In genomic region chr4:33204682-33205081, GRCm38 (mm10) we compare ENCODE assay signal across 8 mouse cellular contexts. TPM values are rescaled to one million over a fixed set of nuclear protein-coding genes. Genes with fewer than 3 reads are reported as not detected.
DNase-seq lines count a peak whose midpoint lies in the region; ATAC-seq lines count a peak whose summit lies in the region.

No protein-coding gene starts in this region.

- no peak overlapping the region for H3K4me2 ChIP-seq in midbrain, embryonic 13.5 days (replicated peaks)

- ATAC-seq in midbrain, embryonic 13.5 days, result no peak
- peak; percentile 83 for ATAC-seq in megakaryocyte-erythroid progenitor cell, adult 5-6 weeks (replicated peaks; ENCODE audit: low FRiP score, low TSS enrichment, poor library complexity, severe bottlenecking)

- H3K36me3 ChIP-seq in midbrain, embryonic 10.5 days, result no peaks in the 10 kb centered on the region
- no peaks in the 10 kb centered on the region for H3K36me3 ChIP-seq in midbrain, embryonic 13.5 days

- H3K4me1 ChIP-seq in midbrain, embryonic 10.5 days, result peaks cover 17% of the 10 kb centered on the region
- H3K4me1 ChIP-seq in midbrain, embryonic 13.5 days (replicated peaks), result peaks cover 7% of the 10 kb centered on the region

- whole genome bisulfite sequencing in midbrain, embryonic 10.5 days, result 3% methylated on average over 4 of the region's 4 CpGs
- under 1% methylated on average over 4 of the region's 4 CpGs for WGBS in midbrain, embryonic 13.5 days

- H3K27me3 ChIP-seq in midbrain, embryonic 10.5 days (ENCODE audit: low read depth, poor library complexity, severe bottlenecking), result peaks cover 14% of the 10 kb centered on the region
- no peaks in the 10 kb centered on the region for H3K27me3 ChIP-seq in midbrain, embryonic 13.5 days

- H3K9me3 ChIP-seq in midbrain, embryonic 10.5 days (replicated peaks), result no peaks in the 10 kb centered on the region; the same call in none of the 2 replicates
- H3K9me3 ChIP-seq in midbrain, embryonic 13.5 days, result no peaks in the 10 kb centered on the region

- peak; percentile 63 for DNase-seq in midbrain, embryonic 10.5 days (ENCODE audit: low spot score)
- peak; percentile 34 for DNase-seq in T-cell, adult 2 months (ENCODE audit: low spot score)
- peak; percentile 81 to 85 for DNase-seq in cerebellum, postnatal 10 days
- peak; percentile 33 to 42 for DNase-seq in frontal cortex, postnatal 25 days (ENCODE audit: low spot score in 2 of 2)
- DNase-seq in layer of hippocampus, postnatal 10 days (ENCODE audit: low spot score in 2 of 2), result peak; percentile 44 to 71
- peak; percentile 69 for DNase-seq in thymus, postnatal 0 days (ENCODE audit: low spot score)

- H3K9ac ChIP-seq in midbrain, embryonic 13.5 days (replicated peaks), result no peak overlapping the region

- H3K4me3 ChIP-seq in midbrain, embryonic 10.5 days, result no peak overlapping the region
- H3K4me3 ChIP-seq in midbrain, embryonic 13.5 days (replicated peaks), result no peak overlapping the region

- no peak overlapping the region for H3K27ac ChIP-seq in midbrain, embryonic 10.5 days (replicated peaks)
- no peak overlapping the region for H3K27ac ChIP-seq in midbrain, embryonic 13.5 days

RNA-seq across cellular contexts. Expression of gene Srsf12, which starts 4.1 kb away (rescaled TPM):
- 4.7 and 6.5 TPM in 2 replicates for polyA plus RNA-seq in midbrain, embryonic 10.5 days (2016; fragmentation: Nextera tagmentation; extraction: Ambion mirVana)
- polyA plus RNA-seq in midbrain, embryonic 13.5 days (2015; fragmentation: Nextera tagmentation; extraction: Ambion mirVana), result 32.5 and 33.9 TPM in 2 replicates
- 10 to 100 TPM; 38.3 to 39.8 TPM for total RNA-seq in layer of hippocampus, postnatal 10 days (2021)
- total RNA-seq in megakaryocyte-erythroid progenitor cell, adult 5-6 weeks (2014; fragmentation: Nextera tagmentation), result not detected in 2 replicates
- 0.08 TPM in 1 of 2 replicates, not detected in the other for total RNA-seq in megakaryocyte-erythroid progenitor cell, adult 5-6 weeks (2017)
- polyA plus RNA-seq in thymus, postnatal 0 days (2015; fragmentation: Nextera tagmentation; extraction: Ambion mirVana), result 1.9 and 2.9 TPM in 2 replicates

RNA-seq across cellular contexts. Expression of gene Pm20d2, which starts 15.1 kb away (rescaled TPM):
- 1.1 TPM in 2 replicates for polyA plus RNA-seq in midbrain, embryonic 10.5 days (2016; fragmentation: Nextera tagmentation; extraction: Ambion mirVana)
- 1.2 and 1.7 TPM in 2 replicates for polyA plus RNA-seq in midbrain, embryonic 13.5 days (2015; fragmentation: Nextera tagmentation; extraction: Ambion mirVana)
- total RNA-seq in layer of hippocampus, postnatal 10 days (2021), result 10 to 100 TPM; 10.6 to 11.1 TPM
- total RNA-seq in megakaryocyte-erythroid progenitor cell, adult 5-6 weeks (2014; fragmentation: Nextera tagmentation), result 1.2 and 4.1 TPM in 2 replicates
- total RNA-seq in megakaryocyte-erythroid progenitor cell, adult 5-6 weeks (2017), result 0.42 and 1.5 TPM in 2 replicates
- polyA plus RNA-seq in thymus, postnatal 0 days (2015; fragmentation: Nextera tagmentation; extraction: Ambion mirVana), result 0.18 TPM in 1 of 2 replicates, not detected in the other
